Mouse (Mus musculus) stomach, postnatal 0 days (tissue): ENCODE measurements around the gene Snrpg.

Source experiments
- CTCF ChIP-seq: IDR thresholded peaks from 2 replicates; pipeline ENCODE4 v1.5.1; 2016; ENCODE audit warnings: antibody characterized with exemption, low read depth, mild to moderate bottlenecking, moderate library complexity
- EP300 ChIP-seq: optimal IDR thresholded peaks from 2 replicates; pipeline ENCODE3; 2016; ENCODE audit warnings: antibody characterized with exemption

- TF ChIP-seq EP300 (peak; percentile 49), CTCF (peak; percentile 82)
Observed at GRCm38 (mm10) chr6:86400972-86401371, 29.9 kb downstream of the Snrpg start.
